Mouse (Mus musculus) gastrocnemius, postnatal 10 days (tissue): ENCODE data around the gene Ccdc92. TPM values are rescaled to one million over a fixed set of nuclear protein-coding genes. Genes with fewer than 3 reads are reported as not detected.

Experiments
- DNase-seq: peaks from one replicate; pipeline ENCODE4 v3.0.0; 2021; ENCODE audit warnings: mixed read lengths
- long read RNA-seq, 2 experiments: library from polyadenylated mRNA; stranded (forward); transcript quantifications; one replicate each; pipeline ENCODE4 v2.0.0; 2021
- total RNA-seq, 2 experiments: library from RNA; stranded (reverse); gene quantifications; 2 replicates each; pipeline ENCODE4 v1.2.3; 2021

The Ccdc92 gene
- under 1 TPM; 0.61 TPM for total RNA-seq
- long read RNA-seq, experiment 1 = 0 reads
- long read RNA-seq, experiment 2 = 0 reads

DNA sequence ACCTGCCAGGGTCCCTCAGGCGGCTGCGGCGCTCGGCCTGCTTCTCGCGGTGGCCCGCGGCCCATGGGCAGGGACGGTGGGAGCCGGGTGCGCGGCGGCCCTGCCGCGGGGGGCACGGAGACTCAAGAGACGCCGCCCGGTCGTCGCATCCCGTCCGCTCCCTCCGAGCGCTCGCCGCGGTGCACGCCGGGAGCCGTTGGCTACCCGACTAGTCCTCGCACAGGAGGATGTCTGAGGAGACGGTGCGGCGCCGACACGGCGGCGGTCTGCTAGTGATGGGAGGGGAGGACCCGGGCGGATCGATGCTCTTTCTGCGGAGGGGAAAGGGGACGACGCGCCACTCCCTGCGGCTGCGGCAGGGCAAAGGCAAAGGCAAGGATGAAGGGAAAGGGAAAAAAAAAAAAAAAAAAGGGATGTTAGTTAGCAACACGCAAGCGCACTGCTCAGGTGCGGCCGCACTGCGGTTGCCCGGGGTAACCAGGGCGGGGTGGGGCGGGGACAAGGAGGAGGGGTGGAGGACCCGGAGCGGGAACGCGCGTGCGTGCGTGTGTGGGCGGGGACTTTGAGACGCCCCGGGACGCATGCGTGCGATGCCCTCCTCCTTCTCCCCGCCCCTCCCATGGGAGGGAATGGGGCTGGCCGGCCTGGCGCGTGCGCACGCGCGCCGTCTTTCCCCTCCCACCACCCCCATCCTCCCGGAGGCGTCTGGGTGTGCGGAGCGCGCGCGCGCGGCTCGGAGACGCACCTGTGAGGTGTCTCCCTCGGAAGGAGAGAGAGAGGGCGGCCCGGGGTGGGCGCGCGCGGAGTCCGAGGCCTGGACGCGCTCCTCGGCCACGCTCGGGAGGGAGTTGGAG is at the start of gene Ccdc92, which contains the start of gene Zfp664:
Ccdc92 (minus strand) TSS at position 412 of the 854 bp plus-strand sequence.
Zfp664 (plus strand) TSS at position 679 of the 854 bp plus-strand sequence.
- peak; percentile 97 for DNase-seq

DNA sequence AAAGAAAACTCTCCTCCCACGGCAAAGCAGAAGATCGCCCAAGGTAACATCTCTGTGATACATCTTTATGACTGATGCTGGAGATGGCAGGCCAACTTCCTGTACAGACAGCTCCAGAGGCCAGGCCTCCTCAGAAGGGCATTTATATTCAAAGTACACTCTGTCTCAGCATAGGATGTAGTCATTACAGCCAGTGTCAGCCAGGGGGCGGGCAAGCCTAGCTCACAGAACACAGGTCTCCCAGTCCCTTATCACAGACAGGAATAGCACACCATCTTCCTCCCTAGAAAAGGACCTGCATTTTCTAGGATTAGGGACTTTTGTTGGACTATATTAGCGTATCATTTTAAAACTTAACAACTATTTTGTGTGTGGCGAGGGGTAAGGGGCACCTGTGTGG is 46.6 kb upstream of the Ccdc92 start:
- DNase-seq = peak; percentile 84

GRCm38 (mm10) chr5:124906890-124907289 is 44.7 kb upstream of the Ccdc92 start:
- DNase-seq = no peak

DNA sequence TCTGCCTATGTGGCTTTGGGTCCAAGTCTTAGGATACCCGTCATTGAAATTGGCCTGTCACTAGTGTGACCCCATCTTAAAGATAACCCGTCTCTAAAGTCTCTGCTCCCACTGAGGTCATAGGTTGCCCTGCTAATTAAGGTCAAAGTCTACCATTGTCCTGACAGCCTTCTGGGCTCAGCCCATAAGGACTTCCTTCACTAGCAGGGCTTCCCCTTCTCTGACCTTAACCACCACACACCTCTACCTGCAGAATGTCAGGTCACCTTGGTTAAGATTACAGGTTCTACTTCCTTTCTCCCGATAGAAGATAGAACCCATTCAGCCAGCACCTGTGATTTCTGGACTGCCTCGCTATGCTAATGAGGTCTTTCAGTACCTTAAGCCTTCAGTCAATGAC is 41.6 kb upstream of the Ccdc92 start:
- no peak for DNase-seq

GRCm38 (mm10) chr5:124902195-124902594 is 40.0 kb upstream of the Ccdc92 start:
- no peak for DNase-seq

- no peak for DNase-seq
These were observed 39.5 kb upstream of the Ccdc92 start for GRCm38 (mm10) chr5:124901675-124902074.

DNA sequence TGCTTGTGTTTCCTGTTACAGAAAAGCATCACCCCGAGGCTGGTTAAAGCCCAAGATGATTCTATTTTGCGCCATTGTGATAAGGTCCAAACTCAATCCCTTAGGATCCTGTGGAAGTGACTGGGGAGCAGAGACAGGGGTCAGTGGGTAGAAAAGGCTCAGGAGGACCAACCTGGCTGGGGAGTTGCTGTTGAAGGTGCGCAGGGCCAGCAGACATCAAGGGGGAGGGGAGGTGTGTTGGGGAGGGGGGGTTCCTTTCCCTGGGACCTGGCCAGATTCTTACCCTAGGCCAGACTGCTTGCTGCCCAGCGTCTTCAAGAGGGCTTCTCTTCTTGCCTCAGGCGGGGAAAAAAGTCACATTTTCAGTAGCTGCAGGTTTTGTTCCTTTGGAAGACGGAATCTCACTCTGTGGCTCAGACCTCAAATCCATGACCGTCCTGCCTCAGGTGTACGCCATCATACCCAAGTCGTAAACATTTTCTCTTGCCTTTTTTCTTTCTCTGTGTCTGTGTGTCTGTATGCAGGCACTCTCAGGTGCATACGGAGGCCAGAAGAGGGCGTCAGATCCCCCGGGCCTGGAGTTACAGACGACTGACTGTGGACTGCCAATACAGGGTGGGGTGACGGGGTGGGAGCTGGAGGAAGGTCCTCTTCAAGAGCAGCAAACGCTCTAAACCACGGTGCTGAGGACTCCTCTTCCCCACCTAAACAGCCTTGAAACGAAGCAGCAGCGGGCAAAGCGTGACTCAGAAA is 38.7 kb upstream of the Ccdc92 start:
- no peak for DNase-seq

DNA sequence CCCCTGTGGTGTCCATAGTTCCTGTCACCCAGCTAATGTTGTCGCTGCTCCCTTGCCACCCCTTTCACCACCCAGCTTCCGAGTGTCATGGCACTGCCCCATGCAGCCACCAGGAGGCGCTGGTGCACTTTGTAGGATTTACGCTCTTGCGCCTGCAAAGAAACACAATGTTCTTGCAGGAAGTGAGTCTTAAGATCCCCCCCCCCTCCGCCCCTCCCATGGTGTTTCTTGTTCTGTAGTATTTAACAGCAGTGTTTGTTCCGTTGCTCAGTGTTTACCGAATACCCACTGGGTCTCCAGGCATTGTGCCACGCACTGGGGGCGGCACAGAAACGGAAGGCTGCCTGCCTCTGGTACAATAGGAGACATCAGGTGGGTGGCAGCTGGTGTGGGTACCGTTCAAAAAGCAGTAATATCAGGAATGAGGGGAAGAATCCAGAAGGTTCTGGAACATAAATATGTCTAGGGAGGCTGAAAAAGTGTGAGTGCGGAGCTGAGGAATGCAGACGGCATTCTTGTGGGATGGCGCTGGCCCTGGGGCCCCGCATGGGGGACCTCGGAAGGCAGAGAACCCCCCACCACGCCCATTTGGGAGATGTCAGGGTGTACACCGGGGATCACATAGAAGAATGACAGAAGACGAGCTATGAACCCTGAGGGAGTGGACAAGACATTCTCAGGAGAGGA is 37.9 kb upstream of the Ccdc92 start:
- DNase-seq = peak; percentile 91

DNA sequence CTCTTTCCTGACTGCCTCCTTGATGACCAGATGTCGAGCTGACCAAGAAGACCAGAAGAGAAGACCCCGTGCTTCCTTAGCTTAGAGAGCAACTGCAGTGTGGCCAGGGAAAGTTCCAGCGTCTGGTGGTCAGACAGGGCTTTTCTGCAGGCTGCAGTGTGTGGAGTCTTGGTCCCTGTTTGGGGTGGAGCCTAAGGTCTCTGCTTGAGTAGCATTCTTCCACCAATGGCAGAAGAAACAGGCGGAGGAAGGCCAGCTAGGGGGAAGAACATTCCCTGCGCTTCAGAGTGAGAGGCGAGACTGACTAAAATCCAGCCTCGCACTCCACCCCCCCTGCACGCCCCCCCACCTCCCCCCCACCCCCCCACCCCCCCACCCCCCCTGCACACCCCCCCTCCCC is 33.9 kb upstream of the Ccdc92 start:
- DNase-seq = no peak

DNA sequence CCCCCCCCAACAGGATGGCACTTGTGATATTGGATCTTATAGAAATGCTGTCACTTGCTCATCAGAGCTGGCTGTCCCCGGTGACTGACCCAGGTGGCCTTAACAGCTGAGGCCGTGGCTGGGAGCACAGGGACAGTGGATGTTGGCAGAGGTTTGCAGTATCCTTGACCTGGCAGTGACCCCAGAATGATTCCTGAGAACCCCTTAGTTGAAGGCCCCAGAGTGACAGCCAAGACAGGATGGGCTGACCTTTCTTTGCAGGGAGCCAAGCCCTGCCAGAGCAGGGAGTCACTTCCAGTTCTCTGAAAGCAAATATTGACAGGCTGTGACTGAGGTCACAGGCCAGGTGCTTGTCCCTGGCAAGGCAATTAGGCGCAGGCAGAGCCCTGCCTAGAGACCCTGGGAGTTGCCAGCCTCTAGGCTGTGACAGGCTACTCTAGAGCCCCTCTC is 29.7 kb upstream of the Ccdc92 start:
- peak; percentile 45 for DNase-seq

DNA sequence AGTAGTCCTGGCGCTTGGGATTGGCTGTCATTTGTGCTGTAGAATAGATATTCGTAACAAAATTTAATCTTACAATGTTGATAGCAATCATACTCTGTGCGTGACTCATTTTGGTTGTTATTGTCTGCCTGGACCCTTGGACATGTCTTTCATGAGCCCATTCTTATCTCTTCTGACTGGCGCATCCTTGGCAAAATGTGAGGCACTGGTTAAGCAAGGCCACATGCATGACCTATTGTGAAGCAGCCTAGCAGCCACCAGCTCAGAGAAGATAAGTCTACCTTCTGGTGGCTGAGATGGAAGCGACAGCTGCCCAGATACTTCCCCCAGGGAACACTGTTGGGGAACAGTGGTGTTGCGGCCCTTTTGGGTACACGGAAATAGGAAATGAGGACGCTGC is 26.4 kb upstream of the Ccdc92 start:
- DNase-seq = no peak

DNA sequence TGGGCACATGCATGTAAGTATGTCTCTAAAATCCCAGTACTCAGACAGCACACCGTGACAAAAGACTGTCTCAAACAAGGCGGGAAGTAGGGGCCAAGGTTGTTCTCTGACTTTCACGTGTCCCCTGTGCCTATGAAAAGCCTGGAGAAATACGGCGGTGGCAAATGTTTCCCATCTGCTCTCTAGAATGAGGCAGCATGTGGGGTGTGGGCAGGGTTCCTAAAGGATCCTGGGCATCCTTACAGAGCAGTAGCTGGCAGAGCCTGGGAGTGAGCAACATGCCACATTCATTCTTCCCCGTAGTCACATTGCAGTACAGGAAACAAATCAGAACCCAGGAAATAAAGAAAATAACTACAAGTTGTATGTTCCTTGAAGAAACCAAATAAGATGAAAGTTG is 21.7 kb upstream of the Ccdc92 start:
- no peak for DNase-seq

GRCm38 (mm10) chr5:124879801-124880200 is 17.6 kb upstream of the Ccdc92 start:
- DNase-seq = no peak

DNA sequence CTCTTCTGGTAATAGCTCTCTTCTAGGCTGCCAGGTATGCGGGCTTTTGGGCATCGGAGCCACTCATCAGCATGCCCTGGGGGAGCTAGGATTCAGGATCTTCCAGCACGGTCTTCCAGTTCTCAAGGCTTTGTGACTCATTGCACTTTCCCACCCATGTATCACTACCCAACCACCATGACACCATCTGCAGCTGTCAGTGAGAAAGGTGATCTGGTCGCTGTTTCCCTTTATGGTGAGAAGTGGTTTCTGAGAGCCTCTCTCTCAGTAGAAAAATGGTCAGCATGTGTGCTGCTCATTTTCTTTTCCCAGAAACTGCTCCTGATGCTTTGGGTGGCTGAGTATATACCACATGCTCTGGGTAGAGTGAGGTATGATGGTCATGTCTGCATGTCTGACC is 17.0 kb upstream of the Ccdc92 start:
- DNase-seq = no peak

DNA sequence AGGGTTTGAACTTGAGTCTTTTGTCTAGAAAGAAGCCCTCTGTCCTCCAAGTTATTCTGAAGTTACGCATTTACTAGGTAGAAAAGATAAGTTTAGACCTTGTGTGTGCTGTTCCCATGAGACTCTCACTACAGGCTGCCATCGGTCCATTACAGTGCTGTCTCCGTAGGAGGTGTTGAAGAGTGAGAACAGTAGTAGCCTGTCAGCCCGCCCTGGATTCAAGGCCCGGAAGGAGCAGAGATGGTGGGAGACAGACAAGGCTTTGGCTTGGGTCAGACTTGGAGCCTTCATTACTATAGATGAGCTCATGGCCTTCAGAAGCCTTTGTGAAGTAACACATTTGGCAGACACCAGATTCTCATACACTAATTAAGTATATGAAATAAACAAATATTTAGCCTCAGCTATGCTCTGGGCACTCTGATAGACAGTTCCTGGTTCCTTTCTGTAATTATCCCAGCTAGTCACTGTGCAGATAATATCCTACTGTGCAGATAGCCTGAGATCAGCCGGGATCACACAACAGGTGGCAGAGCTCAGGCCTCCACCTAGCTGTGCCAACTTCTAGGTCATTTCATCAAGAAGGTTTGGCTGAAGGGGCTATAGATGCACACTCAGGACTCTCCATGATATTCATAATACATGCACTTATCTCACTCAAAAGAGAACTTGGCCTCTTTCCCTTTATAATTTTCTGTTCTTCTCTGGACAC is 11.8 kb upstream of the Ccdc92 start:
- DNase-seq = no peak

DNA sequence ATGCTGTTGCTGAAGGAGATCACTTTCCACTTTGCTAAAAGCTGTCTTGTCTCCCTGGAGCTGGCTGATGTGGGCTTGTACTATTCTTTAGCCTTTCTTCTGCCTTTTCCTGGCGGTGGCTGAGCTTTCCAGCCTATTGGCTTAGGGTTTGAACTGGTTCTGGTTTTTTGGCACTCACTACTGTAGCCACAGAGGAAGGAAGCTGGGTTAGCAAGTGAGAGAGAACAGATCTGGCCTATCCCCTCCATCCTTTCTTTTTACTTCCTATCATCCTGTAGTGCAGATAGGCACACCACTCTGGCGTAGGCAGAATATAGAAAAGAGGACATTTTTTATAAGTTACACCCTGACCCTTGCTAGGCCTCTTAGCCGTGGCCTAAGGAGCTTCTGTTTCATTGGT is 10.9 kb upstream of the Ccdc92 start:
- DNase-seq = no peak

DNA sequence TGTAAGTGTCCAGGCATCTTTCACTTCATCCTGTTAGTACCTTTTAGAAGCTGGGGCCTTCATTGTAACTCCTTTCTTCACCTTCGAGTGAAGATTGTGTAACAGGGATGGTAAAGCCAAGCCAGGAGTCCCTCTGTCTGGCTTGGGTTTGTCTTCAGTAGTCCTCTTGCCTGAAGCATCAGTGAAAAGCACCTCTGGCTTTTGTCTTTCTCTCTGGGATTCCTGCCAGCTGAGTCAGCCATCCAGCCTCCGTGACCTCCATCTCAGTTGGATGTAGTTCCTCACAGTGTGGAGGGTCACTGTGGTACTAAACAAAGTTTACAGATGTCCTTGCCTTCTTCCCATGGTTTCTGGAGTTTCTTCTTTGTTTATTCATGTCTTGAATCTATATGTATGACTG is 9.8 kb upstream of the Ccdc92 start:
- no peak for DNase-seq

DNA sequence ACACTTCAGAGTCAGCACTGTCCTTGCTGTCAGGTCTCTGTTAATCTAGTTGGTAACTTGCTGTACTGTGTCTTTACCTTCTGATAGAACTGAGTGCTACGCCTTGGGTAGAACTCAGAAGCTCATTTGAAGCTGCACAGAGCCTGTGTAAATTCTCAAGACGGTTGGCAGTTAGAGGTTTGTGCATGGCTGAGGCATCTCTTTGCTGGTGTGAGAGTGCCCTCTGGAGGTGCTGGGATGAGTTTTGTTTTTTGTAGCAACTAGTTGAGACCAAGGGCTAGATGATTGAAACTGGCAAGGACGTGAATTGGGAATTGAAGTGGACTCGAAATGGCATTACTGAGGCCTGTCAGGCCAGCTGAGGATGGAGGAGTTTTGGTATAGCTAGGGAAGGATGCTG is 6.8 kb upstream of the Ccdc92 start:
- peak; percentile 57 for DNase-seq

GRCm38 (mm10) chr5:124862871-124863741 is 882 bp upstream of the Ccdc92 start:
- DNase-seq = peak; percentile 40

- no peak for DNase-seq
These were observed 761 bp downstream of the Ccdc92 start for GRCm38 (mm10) chr5:124861463-124861862.

- no peak for DNase-seq
These were observed 2.2 kb downstream of the Ccdc92 start for GRCm38 (mm10) chr5:124860013-124860412.
